Mouse (Mus musculus) MEL (cell line): ENCODE measurements at regions not wholly inside any gene's neighbourhood (a gene's known extent, or its start where the extent isn't known, plus 50 kb on each side); places are given as distances from the start of the nearest gene placed in this dataset.

ENCODE experiments used
- JUND ChIP-seq: IDR thresholded peaks from 2 replicates; pipeline ENCODE4 v1.6.1; 2011; ENCODE audit warnings: low read depth, mild to moderate bottlenecking, improper control_type of control experiment, low read length
- MAFK ChIP-seq: IDR thresholded peaks from 2 replicates; pipeline ENCODE4 v1.6.1; 2011; ENCODE audit warnings: low read depth, mild to moderate bottlenecking, low read length, improper control_type of control experiment, borderline replicate concordance
- MEF2A ChIP-seq: IDR thresholded peaks from 2 replicates; pipeline ENCODE4 v1.6.1; 2014; ENCODE audit warnings: low read depth, mild to moderate bottlenecking, inconsistent platforms, low read length, improper control_type of control experiment; ENCODE audit not compliant: poor library complexity, insufficient replicate concordance, severe bottlenecking; ENCODE audit errors: extremely low read depth
- MYC ChIP-seq: IDR thresholded peaks from 2 replicates; pipeline ENCODE4 v1.6.1; 2011; ENCODE audit warnings: low read depth, mild to moderate bottlenecking, low read length, improper control_type of control experiment, moderate library complexity
- NRF1 ChIP-seq: IDR thresholded peaks from 2 replicates; pipeline ENCODE4 v1.6.1; 2014; ENCODE audit warnings: low read depth, mild to moderate bottlenecking, inconsistent platforms, low read length, improper control_type of control experiment, moderate library complexity; ENCODE audit not compliant: poor library complexity, insufficient read depth, severe bottlenecking
- POLR2A ChIP-seq, 2 experiments: IDR thresholded peaks; 2 replicates each; pipeline ENCODE4 v1.6.1; 2011 to 2012; ENCODE audit warnings: low read length in 2 of 2, mild to moderate bottlenecking in 2 of 2, control low read depth in 1 of 2, improper control_type of control experiment in 1 of 2, low read depth in 1 of 2, moderate library complexity in 1 of 2; ENCODE audit not compliant: control insufficient read depth in 1 of 2, insufficient read depth in 1 of 2, poor library complexity in 1 of 2
- UBTF ChIP-seq: IDR thresholded peaks from 2 replicates; pipeline ENCODE4 v1.6.1; 2012; ENCODE audit warnings: low read depth, mild to moderate bottlenecking, inconsistent platforms, low read length, improper control_type of control experiment, moderate library complexity, borderline replicate concordance; ENCODE audit not compliant: insufficient read depth
- ZNF384 ChIP-seq: IDR thresholded peaks from 2 replicates; pipeline ENCODE4 v1.6.1; 2012; ENCODE audit warnings: low read depth, mild to moderate bottlenecking, inconsistent platforms, low read length, improper control_type of control experiment

- TF ChIP-seq NRF1 (no peak), ZNF384 (no peak), MYC (no peak), MEF2A (no peak), UBTF (no peak), MAFK (no peak), JUND (no peak), POLR2A (IDR thresholded peaks at IDR 0.05; ENCODE audit: control insufficient read depth in 1 of 2, insufficient read depth in 1 of 2, low read depth in 1 of 2, low read length in 2 of 2, poor library complexity in 1 of 2) (no peak)
Measured at GRCm38 (mm10) chr7:117316126-117316805, 64.5 kb upstream of the Xylt1 start.
